Mouse (Mus musculus): ENCODE data around the gene 2900026A02Rik. TPM values are rescaled to one million over a fixed set of nuclear protein-coding genes. Genes with fewer than 3 reads are reported as not detected.

Gene 2900026A02Rik
- polyA plus RNA-seq, 1 experiment from 2014 or later: 9.2 TPM

GRCm38 (mm10) chr5:113195451-113195850 is 25.6 kb downstream of the 2900026A02Rik start:
- Histone ChIP-seq H3K4me2 (ENCODE audit: low read depth, low read length) (no peak overlapping the region), H3K9me3 (ENCODE audit: control insufficient read depth, low read length) (no peaks in the 10 kb centered on the region), H3K27me3 (replicated peaks; ENCODE audit: control insufficient read depth, insufficient read depth, low read length) (no peaks in the 10 kb centered on the region), H3K36me3 (ENCODE audit: control insufficient read depth, insufficient read depth, low read length) (no peaks in the 10 kb centered on the region), H3K27ac (replicated peaks; ENCODE audit: low read depth, low read length) (no peak overlapping the region), H3K4me3 (ENCODE audit: low read depth, low read length) (no peak overlapping the region), H3K4me1 (ENCODE audit: control insufficient read depth, insufficient read depth, low read length) (peaks cover 10% of the 10 kb centered on the region), H3K9ac (ENCODE audit: low read depth, low read length) (no peak overlapping the region)
- 49% methylated on average over 12 of the region's 12 CpGs for WGBS
- ATAC-seq (ENCODE audit: low read depth) (peak; percentile 32; the same call in 1 of the 2 replicates), DNase-seq (ENCODE audit: low spot score) (peak; percentile 68)

GRCm38 (mm10) chr5:113193762-113194161 is 27.3 kb downstream of the 2900026A02Rik start:
- ATAC-seq (ENCODE audit: low read depth) (no peak), DNase-seq (ENCODE audit: low spot score) (no peak)
- WGBS: 93% methylated on average over 18 of the region's 18 CpGs
- Histone ChIP-seq H3K4me1 (ENCODE audit: control insufficient read depth, insufficient read depth, low read length) (peaks cover 10% of the 10 kb centered on the region), H3K9ac (ENCODE audit: low read depth, low read length) (no peak overlapping the region), H3K27me3 (replicated peaks; ENCODE audit: control insufficient read depth, insufficient read depth, low read length) (no peaks in the 10 kb centered on the region), H3K9me3 (ENCODE audit: control insufficient read depth, low read length) (no peaks in the 10 kb centered on the region), H3K36me3 (ENCODE audit: control insufficient read depth, insufficient read depth, low read length) (no peaks in the 10 kb centered on the region), H3K4me2 (ENCODE audit: low read depth, low read length) (no peak overlapping the region), H3K27ac (replicated peaks; ENCODE audit: low read depth, low read length) (no peak overlapping the region), H3K4me3 (ENCODE audit: low read depth, low read length) (no peak overlapping the region)

GRCm38 (mm10) chr5:113191901-113192300 is 29.1 kb downstream of the 2900026A02Rik start:
- WGBS: 74% methylated on average over 14 of the region's 14 CpGs
- DNase-seq (ENCODE audit: low spot score): no peak
- Histone ChIP-seq H3K4me2 (ENCODE audit: low read depth, low read length) (no peak overlapping the region), H3K9ac (ENCODE audit: low read depth, low read length) (no peak overlapping the region), H3K4me3 (ENCODE audit: low read depth, low read length) (no peak overlapping the region), H3K9me3 (ENCODE audit: control insufficient read depth, low read length) (no peaks in the 10 kb centered on the region), H3K27me3 (replicated peaks; ENCODE audit: control insufficient read depth, insufficient read depth, low read length) (no peaks in the 10 kb centered on the region), H3K4me1 (ENCODE audit: control insufficient read depth, insufficient read depth, low read length) (peaks cover 6% of the 10 kb centered on the region), H3K36me3 (ENCODE audit: control insufficient read depth, insufficient read depth, low read length) (no peaks in the 10 kb centered on the region), H3K27ac (replicated peaks; ENCODE audit: low read depth, low read length) (no peak overlapping the region)
- no peak for ATAC-seq (ENCODE audit: low read depth)

- no peak for ATAC-seq (ENCODE audit: low read depth)
- Histone ChIP-seq H3K4me2 (ENCODE audit: low read depth, low read length) (no peak overlapping the region), H3K27ac (replicated peaks; ENCODE audit: low read depth, low read length) (no peak overlapping the region), H3K9ac (ENCODE audit: low read depth, low read length) (no peak overlapping the region), H3K36me3 (ENCODE audit: control insufficient read depth, insufficient read depth, low read length) (no peaks in the 10 kb centered on the region), H3K27me3 (replicated peaks; ENCODE audit: control insufficient read depth, insufficient read depth, low read length) (no peaks in the 10 kb centered on the region), H3K4me3 (ENCODE audit: low read depth, low read length) (no peak overlapping the region), H3K9me3 (ENCODE audit: control insufficient read depth, low read length) (no peaks in the 10 kb centered on the region), H3K4me1 (ENCODE audit: control insufficient read depth, insufficient read depth, low read length) (peaks cover 5% of the 10 kb centered on the region)
- no peak for DNase-seq (ENCODE audit: low spot score)
- WGBS: 63% methylated on average over 14 of the region's 14 CpGs
These were observed 30.5 kb downstream of the 2900026A02Rik start for GRCm38 (mm10) chr5:113190558-113190957.

- Histone ChIP-seq H3K4me3 (ENCODE audit: low read depth, low read length) (no peak overlapping the region), H3K4me1 (ENCODE audit: control insufficient read depth, insufficient read depth, low read length) (0 out of 2 replicates have a peak, but pooled peaks cover 6% of the 10 kb centered on the region), H3K36me3 (ENCODE audit: control insufficient read depth, insufficient read depth, low read length) (no peaks in the 10 kb centered on the region), H3K27ac (replicated peaks; ENCODE audit: low read depth, low read length) (no peak overlapping the region), H3K4me2 (ENCODE audit: low read depth, low read length) (no peak overlapping the region), H3K9me3 (ENCODE audit: control insufficient read depth, low read length) (no peaks in the 10 kb centered on the region), H3K9ac (ENCODE audit: low read depth, low read length) (no peak overlapping the region), H3K27me3 (replicated peaks; ENCODE audit: control insufficient read depth, insufficient read depth, low read length) (no peaks in the 10 kb centered on the region)
- ATAC-seq (ENCODE audit: low read depth) (no peak), DNase-seq (ENCODE audit: low spot score) (no peak)
- WGBS: 35% methylated on average over 6 of the region's 6 CpGs
These were observed 39.6 kb downstream of the 2900026A02Rik start for GRCm38 (mm10) chr5:113181441-113181840.

- Histone ChIP-seq H3K4me3 (ENCODE audit: low read depth, low read length) (peak overlapping the region; percentile 31; the same call in 1 of the 2 replicates), H3K4me2 (ENCODE audit: low read depth, low read length) (peak overlapping the region; percentile 60), H3K9ac (ENCODE audit: low read depth, low read length) (no peak overlapping the region; the same call in 1 of the 2 replicates), H3K9me3 (ENCODE audit: control insufficient read depth, low read length) (no peaks in the 10 kb centered on the region), H3K27ac (replicated peaks; ENCODE audit: low read depth, low read length) (peak overlapping the region; percentile 88), H3K27me3 (replicated peaks; ENCODE audit: control insufficient read depth, insufficient read depth, low read length) (no peaks in the 10 kb centered on the region), H3K36me3 (ENCODE audit: control insufficient read depth, insufficient read depth, low read length) (no peaks in the 10 kb centered on the region), H3K4me1 (ENCODE audit: control insufficient read depth, insufficient read depth, low read length) (0 out of 2 replicates have a peak, but pooled peaks cover 6% of the 10 kb centered on the region)
- DNase-seq (ENCODE audit: low spot score) (no peak), ATAC-seq (ENCODE audit: low read depth) (no peak)
- 76% methylated on average over 15 of the region's 15 CpGs for WGBS
These were observed 40.3 kb downstream of the 2900026A02Rik start for GRCm38 (mm10) chr5:113180755-113181154.

GRCm38 (mm10) chr5:113179843-113180682 is 41.0 kb downstream of the 2900026A02Rik start:
- peak overlapping the region; percentile 61 for H3K9ac ChIP-seq (ENCODE audit: low read depth, low read length)
- peak overlapping the region; percentile 60 for H3K4me2 ChIP-seq (ENCODE audit: low read depth, low read length)
- peak; percentile 90 for ATAC-seq (ENCODE audit: low read depth)
- no peaks in the 10 kb centered on the region for H3K36me3 ChIP-seq (ENCODE audit: control insufficient read depth, insufficient read depth, low read length)
- H3K4me3 ChIP-seq (ENCODE audit: low read depth, low read length): peak overlapping the region; percentile 31
- peak overlapping the region; percentile 88 for H3K27ac ChIP-seq (replicated peaks; ENCODE audit: low read depth, low read length)
- no peaks in the 10 kb centered on the region for H3K9me3 ChIP-seq (ENCODE audit: control insufficient read depth, low read length)
- 4% methylated on average over 20 of the region's 30 CpGs for WGBS
- H3K4me1 ChIP-seq (ENCODE audit: control insufficient read depth, insufficient read depth, low read length): 0 out of 2 replicates have a peak, but pooled peaks cover 6% of the 10 kb centered on the region
- DNase-seq (ENCODE audit: low spot score): peak; percentile 94
- H3K27me3 ChIP-seq (replicated peaks; ENCODE audit: control insufficient read depth, insufficient read depth, low read length): no peaks in the 10 kb centered on the region

GRCm38 (mm10) chr5:113179451-113179842 is 41.6 kb downstream of the 2900026A02Rik start:
- no peak for DNase-seq (ENCODE audit: low spot score)
- ATAC-seq (ENCODE audit: low read depth): 0 out of 2 replicates have a peak, but pooled peaks have one; percentile 4
- Histone ChIP-seq H3K4me3 (ENCODE audit: low read depth, low read length) (peak overlapping the region; percentile 31), H3K27ac (replicated peaks; ENCODE audit: low read depth, low read length) (peak overlapping the region; percentile 88), H3K4me2 (ENCODE audit: low read depth, low read length) (peak overlapping the region; percentile 60), H3K27me3 (replicated peaks; ENCODE audit: control insufficient read depth, insufficient read depth, low read length) (no peaks in the 10 kb centered on the region), H3K9ac (ENCODE audit: low read depth, low read length) (peak overlapping the region; percentile 61), H3K36me3 (ENCODE audit: control insufficient read depth, insufficient read depth, low read length) (no peaks in the 10 kb centered on the region), H3K9me3 (ENCODE audit: control insufficient read depth, low read length) (no peaks in the 10 kb centered on the region), H3K4me1 (ENCODE audit: control insufficient read depth, insufficient read depth, low read length) (0 out of 2 replicates have a peak, but pooled peaks cover 6% of the 10 kb centered on the region)
- 3% methylated on average over 3 of the region's 9 CpGs for WGBS

All from embryonic facial prominence, embryonic 14.5 days (tissue).